Mouse (Mus musculus) neutrophil, adult 5-6 weeks (primary cell): ENCODE results near the gene Mup18. TPM values are rescaled to one million over a fixed set of nuclear protein-coding genes. Genes with fewer than 3 reads are reported as not detected.
"Not testable (repeated sequence)": the region's sequence is repeated elsewhere in the genome, so short reads cannot be mapped to it uniquely, and the experiment has no call there.

Source experiments
- ATAC-seq: fragments of 151-379, 151-347 bp; 2 replicates; pipeline ENCODE4 v1.8.0; 2017; ENCODE audit warnings: mild to moderate bottlenecking, moderate TSS enrichment; ENCODE audit not compliant: insufficient number of reproducible peaks, poor library complexity, low FRiP score, severe bottlenecking; ENCODE audit errors: extremely low read depth
- total RNA-seq: library from RNA; stranded (forward); fragments of 200-1000 nt; gene quantifications from 2 replicates; pipeline ENCODE4 v1.2.3, GENCODE M21; 2017

Mup18 gene
- not detected in 2 replicates for total RNA-seq

- ATAC-seq, result not testable (repeated sequence)
Measured at GRCm38 (mm10) chr4:61674036-61674435, at the start of gene Mup18. Mup18 (minus strand) TSS chr4:61674136.

GRCm38 (mm10) chr4:61714296-61714695 is 40.4 kb upstream of the Mup18 start:
- ATAC-seq, result not testable (repeated sequence)

Other genes with a start within 250 kb of the Mup18 start
- not detected in 2 replicates for gene Mup15, start 234.4 kb downstream of the Mup18 start, total RNA-seq
- not detected in 2 replicates for gene Mup16, start 154.6 kb downstream of the Mup18 start, total RNA-seq
- not detected in 2 replicates for gene Mup17, start 78.3 kb downstream of the Mup18 start, total RNA-seq
- gene Mup19, start 108.1 kb upstream of the Mup18 start, total RNA-seq, result not detected in 2 replicates
- not detected in 2 replicates for gene Mup5, start 161.1 kb upstream of the Mup18 start, total RNA-seq